21 mouse cellular contexts compared by ENCODE assay signal in genomic region chr14:28362336-28362735, GRCm38 (mm10).
"Had no signal": no experiment of that assay in that cellular context is flagged by ENCODE, and none has a peak within 500 bp of the region (broad histone marks: within the 10 kb centered on the region; RNA-seq: fewer than 3 reads in every experiment).

No protein-coding gene starts in this region.

- H3K9ac ChIP-seq: lung, embryonic 14.5 days; midbrain, embryonic 12.5 days; neural tube, embryonic 13.5 days; neural tube, embryonic 15.5 days had no signal

- ATAC-seq: midbrain, embryonic 16.5 days had no signal

- H3K27me3 ChIP-seq: megakaryocyte, embryonic 14.5 days; neural tube, embryonic 13.5 days; neural tube, embryonic 15.5 days had no signal

- H3K4me2 ChIP-seq: lung, embryonic 14.5 days; midbrain, embryonic 12.5 days; neural tube, embryonic 13.5 days; neural tube, embryonic 15.5 days had no signal

- H3K27ac ChIP-seq: macrophage; midbrain, embryonic 10.5 days; midbrain, embryonic 12.5 days; neural tube, embryonic 13.5 days; neural tube, embryonic 15.5 days had no signal

- H3K36me3 ChIP-seq: midbrain, embryonic 10.5 days; midbrain, embryonic 12.5 days; neural tube, embryonic 13.5 days; neural tube, embryonic 15.5 days had no signal

- H3K4me1 ChIP-seq: megakaryocyte, embryonic 14.5 days; midbrain, embryonic 10.5 days; midbrain, embryonic 12.5 days; neural tube, embryonic 13.5 days; neural tube, embryonic 15.5 days had no signal

- H3K9me3 ChIP-seq: midbrain, embryonic 10.5 days; midbrain, embryonic 12.5 days; neural tube, embryonic 13.5 days; neural tube, embryonic 15.5 days had no signal

- DNase-seq: lung, adult 18-20 months; lung, embryonic 14.5 days; lung, postnatal 10 days; lung, postnatal 36 days; midbrain, embryonic 14.5 days; retina, postnatal 1 day; right cerebral cortex, adult 18-20 months; right cerebral cortex, postnatal 25 days; right cerebral cortex, postnatal 4 days; spleen, adult 18-20 months; thymus, adult 18-20 months; thymus, postnatal 14 days; thymus, postnatal 36 days had no signal

- H3K4me3 ChIP-seq: megakaryocyte, embryonic 14.5 days; midbrain, embryonic 10.5 days; midbrain, embryonic 12.5 days; myocyte; neural tube, embryonic 13.5 days; neural tube, embryonic 15.5 days had no signal
